Mouse (Mus musculus): Measurements from ENCODE around the gene Otos. TPM values are rescaled to one million over a fixed set of nuclear protein-coding genes. Genes with fewer than 3 reads are reported as not detected.

Gene Otos
- polyA plus RNA-seq, 1 experiment from 2014 or later: 0.12 TPM

- peaks cover 14% of the 10 kb centered on the region for H3K27me3 ChIP-seq
- ATAC-seq (ENCODE audit: low FRiP score): no peak
- no peak overlapping the region for H3K4me3 ChIP-seq
- H3K9ac ChIP-seq: no peak overlapping the region
- no peak overlapping the region for H3K4me2 ChIP-seq
- H3K27ac ChIP-seq: no peak overlapping the region
- no peaks in the 10 kb centered on the region for H3K36me3 ChIP-seq
- H3K9me3 ChIP-seq: no peaks in the 10 kb centered on the region
- 83% methylated on average over 5 of the region's 5 CpGs for WGBS
- peaks cover 23% of the 10 kb centered on the region for H3K4me1 ChIP-seq (replicated peaks)
These were observed 3.7 kb downstream of the Otos start for GRCm38 (mm10) chr1:92644916-92645315.

- H3K9me3 ChIP-seq: no peaks in the 10 kb centered on the region
- no peak overlapping the region for H3K4me3 ChIP-seq
- peaks cover 8% of the 10 kb centered on the region for H3K36me3 ChIP-seq
- H3K4me1 ChIP-seq (replicated peaks): peaks cover 29% of the 10 kb centered on the region
- H3K4me2 ChIP-seq: no peak overlapping the region
- H3K9ac ChIP-seq: no peak overlapping the region
- no peak overlapping the region for H3K27ac ChIP-seq
- ATAC-seq (ENCODE audit: low FRiP score): no peak
- 73% methylated on average over 4 of the region's 4 CpGs for WGBS
- H3K27me3 ChIP-seq: peaks cover 9% of the 10 kb centered on the region; the same call in 1 of the 2 replicates
These were observed 5.0 kb downstream of the Otos start for GRCm38 (mm10) chr1:92643691-92644090.

- H3K9ac ChIP-seq: peak within 1 kb of the TSS; percentile 96
- H3K9me3 ChIP-seq: no peaks in the 10 kb centered on the region
- H3K36me3 ChIP-seq: peaks cover 28% of the 10 kb centered on the region
- peak within 1 kb of the TSS; percentile 88 for H3K4me3 ChIP-seq
- H3K27ac ChIP-seq: peak within 1 kb of the TSS; percentile 87
- peaks cover 9% of the 10 kb centered on the region; the same call in 1 of the 2 replicates for H3K27me3 ChIP-seq
- peak within 1 kb of the TSS; percentile 78 for H3K4me2 ChIP-seq
- H3K4me1 ChIP-seq (replicated peaks): peaks cover 29% of the 10 kb centered on the region
- ATAC-seq (ENCODE audit: low FRiP score): peak; percentile 91
- 2% methylated on average over 50 of the region's 50 CpGs for WGBS
These were observed 6.9 kb downstream of the Otos start, which contains the start of gene Cops9 for GRCm38 (mm10) chr1:92641514-92642272. TSS of gene Cops9 (minus strand) at chr1:92641985.

- 88% methylated on average over 6 of the region's 6 CpGs for WGBS
- ATAC-seq (ENCODE audit: low FRiP score): no peak
These were observed 8.2 kb downstream of the Otos start for GRCm38 (mm10) chr1:92640393-92640792.

GRCm38 (mm10) chr1:92638736-92639135 is 9.9 kb downstream of the Otos start:
- peaks cover 40% of the 10 kb centered on the region for H3K4me1 ChIP-seq (replicated peaks)
- ATAC-seq (ENCODE audit: low FRiP score): no peak
- H3K27ac ChIP-seq: no peak overlapping the region
- no peak overlapping the region for H3K4me3 ChIP-seq
- H3K9ac ChIP-seq: no peak overlapping the region
- 97% methylated on average over 4 of the region's 4 CpGs for WGBS
- no peaks in the 10 kb centered on the region for H3K27me3 ChIP-seq
- no peaks in the 10 kb centered on the region for H3K9me3 ChIP-seq
- H3K4me2 ChIP-seq: no peak overlapping the region
- peaks cover 47% of the 10 kb centered on the region for H3K36me3 ChIP-seq

More at GRCm38 (mm10) chr1:92640393-92640792, 8.2 kb downstream of the Otos start:
- Histone ChIP-seq H3K4me2 (peak overlapping the region; percentile 78), H3K9ac (peak overlapping the region; percentile 96), H3K9me3 (no peaks in the 10 kb centered on the region), H3K4me1 (replicated peaks) (peaks cover 32% of the 10 kb centered on the region), H3K36me3 (peaks cover 41% of the 10 kb centered on the region), H3K4me3 (peak overlapping the region; percentile 88), H3K27ac (no peak overlapping the region), H3K27me3 (peaks cover 4% of the 10 kb centered on the region; the same call in 1 of the 2 replicates)

- Histone ChIP-seq H3K4me1 (replicated peaks) (peaks cover 40% of the 10 kb centered on the region), H3K27ac (no peak overlapping the region), H3K27me3 (no peaks in the 10 kb centered on the region), H3K9me3 (no peaks in the 10 kb centered on the region), H3K4me2 (no peak overlapping the region), H3K4me3 (no peak overlapping the region), H3K9ac (no peak overlapping the region), H3K36me3 (peaks cover 47% of the 10 kb centered on the region)
- 92% methylated on average over 3 of the region's 3 CpGs for WGBS
- ATAC-seq (ENCODE audit: low FRiP score): no peak
These were observed 10.5 kb downstream of the Otos start for GRCm38 (mm10) chr1:92638181-92638580.

GRCm38 (mm10) chr1:92637501-92638172 is 11.0 kb downstream of the Otos start:
- no peak for ATAC-seq (ENCODE audit: low FRiP score)
- H3K9me3 ChIP-seq: no peaks in the 10 kb centered on the region
- H3K36me3 ChIP-seq: peaks cover 47% of the 10 kb centered on the region
- H3K4me3 ChIP-seq: no peak overlapping the region
- H3K9ac ChIP-seq: no peak overlapping the region
- 93% methylated on average over 15 of the region's 15 CpGs for WGBS
- peaks cover 38% of the 10 kb centered on the region for H3K4me1 ChIP-seq (replicated peaks)
- H3K4me2 ChIP-seq: no peak overlapping the region
- H3K27ac ChIP-seq: no peak overlapping the region
- no peaks in the 10 kb centered on the region for H3K27me3 ChIP-seq

GRCm38 (mm10) chr1:92636676-92637075 is 12.0 kb downstream of the Otos start:
- no peak for ATAC-seq (ENCODE audit: low FRiP score)
- H3K9me3 ChIP-seq: no peaks in the 10 kb centered on the region
- no peak overlapping the region for H3K4me2 ChIP-seq
- no peak overlapping the region for H3K9ac ChIP-seq
- no peak overlapping the region for H3K27ac ChIP-seq
- WGBS: 95% methylated on average over 11 of the region's 11 CpGs
- H3K4me3 ChIP-seq: no peak overlapping the region
- H3K4me1 ChIP-seq (replicated peaks): peaks cover 31% of the 10 kb centered on the region
- H3K27me3 ChIP-seq: no peaks in the 10 kb centered on the region
- H3K36me3 ChIP-seq: peaks cover 47% of the 10 kb centered on the region

GRCm38 (mm10) chr1:92636015-92636414 is 12.6 kb downstream of the Otos start:
- Histone ChIP-seq H3K36me3 (peaks cover 47% of the 10 kb centered on the region), H3K9me3 (no peaks in the 10 kb centered on the region), H3K27me3 (0 out of 2 replicates have a peak, but pooled peaks cover 4% of the 10 kb centered on the region), H3K4me2 (no peak overlapping the region), H3K27ac (peak overlapping the region; percentile 66; the same call in 1 of the 2 replicates), H3K9ac (no peak overlapping the region), H3K4me1 (replicated peaks) (peaks cover 28% of the 10 kb centered on the region), H3K4me3 (no peak overlapping the region)
- 86% methylated on average over 8 of the region's 8 CpGs for WGBS
- no peak for ATAC-seq (ENCODE audit: low FRiP score)

- Histone ChIP-seq H3K4me1 (replicated peaks) (peaks cover 19% of the 10 kb centered on the region), H3K4me2 (no peak overlapping the region), H3K27ac (peak overlapping the region; percentile 66), H3K9ac (peak overlapping the region; percentile 35), H3K27me3 (0 out of 2 replicates have a peak, but pooled peaks cover 4% of the 10 kb centered on the region), H3K4me3 (no peak overlapping the region), H3K36me3 (peaks cover 47% of the 10 kb centered on the region), H3K9me3 (no peaks in the 10 kb centered on the region)
- peak; percentile 72; the same call in 1 of the 2 replicates for ATAC-seq (ENCODE audit: low FRiP score)
- whole genome bisulfite sequencing: 63% methylated on average over 4 of the region's 4 CpGs
These were observed 13.6 kb downstream of the Otos start for GRCm38 (mm10) chr1:92634976-92635599.

- H3K9me3 ChIP-seq: no peaks in the 10 kb centered on the region
- 0 out of 2 replicates have a peak, but pooled peaks cover 4% of the 10 kb centered on the region for H3K27me3 ChIP-seq
- H3K4me1 ChIP-seq (replicated peaks): peaks cover 14% of the 10 kb centered on the region
- H3K4me2 ChIP-seq: no peak overlapping the region
- ATAC-seq (ENCODE audit: low FRiP score): 0 out of 2 replicates have a peak, but pooled peaks have one; percentile 14
- H3K4me3 ChIP-seq: no peak overlapping the region
- H3K27ac ChIP-seq: peak overlapping the region; percentile 66
- 68% methylated on average over 1 of the region's 1 CpGs for WGBS
- peaks cover 47% of the 10 kb centered on the region for H3K36me3 ChIP-seq
- peak overlapping the region; percentile 35 for H3K9ac ChIP-seq
These were observed 14.1 kb downstream of the Otos start for GRCm38 (mm10) chr1:92634569-92634968.

- peaks cover 39% of the 10 kb centered on the region for H3K36me3 ChIP-seq
- H3K9ac ChIP-seq: no peak overlapping the region
- no peak overlapping the region for H3K27ac ChIP-seq
- ATAC-seq (ENCODE audit: low FRiP score): no peak
- 0 out of 2 replicates have a peak, but pooled peaks cover 4% of the 10 kb centered on the region for H3K27me3 ChIP-seq
- no peaks in the 10 kb centered on the region for H3K9me3 ChIP-seq
- peaks cover 12% of the 10 kb centered on the region for H3K4me1 ChIP-seq (replicated peaks)
- no peak overlapping the region for H3K4me2 ChIP-seq
- H3K4me3 ChIP-seq: no peak overlapping the region
- WGBS: 88% methylated on average over 8 of the region's 8 CpGs
These were observed 14.9 kb downstream of the Otos start for GRCm38 (mm10) chr1:92633726-92634125.

All from hindbrain, embryonic 13.5 days (tissue).